Mouse (Mus musculus): ENCODE measurements around the gene Ubr2. TPM values are rescaled to one million over a fixed set of nuclear protein-coding genes. Genes with fewer than 3 reads are reported as not detected.

The Ubr2 gene
- total RNA-seq, 2 experiments from 2014 or later, result 30.9 to 42.1 TPM

GRCm38 (mm10) chr17:47008506-47008905, 1.9 kb downstream of the Ubr2 start:
- no peak for DNase-seq
- intact Hi-C loops (cut with DNase I; ENCODE audit: low total_unique reads), result no loop called here

GRCm38 (mm10) chr17:47006741-47007140, 3.6 kb downstream of the Ubr2 start:
- DNase-seq, result no peak
- intact Hi-C loops (cut with DNase I; ENCODE audit: low total_unique reads), result no loop called here

GRCm38 (mm10) chr17:47005741-47006405, 4.5 kb downstream of the Ubr2 start:
- DNase-seq, result no peak
- intact Hi-C loops (cut with DNase I; ENCODE audit: low total_unique reads), result no loop called here

- intact Hi-C loops (cut with DNase I; ENCODE audit: low total_unique reads), result no loop called here
Measured at GRCm38 (mm10) chr17:47003305-47003704, 7.1 kb downstream of the Ubr2 start.

GRCm38 (mm10) chr17:47002401-47002800, 8.0 kb downstream of the Ubr2 start:
- intact Hi-C loops (cut with DNase I; ENCODE audit: low total_unique reads), result no loop called here
- DNase-seq, result peak; percentile 56

More at GRCm38 (mm10) chr17:47003305-47003704, 7.1 kb downstream of the Ubr2 start:
- no peak for DNase-seq

GRCm38 (mm10) chr17:46998840-46999239, 11.5 kb downstream of the Ubr2 start:
- no peak for DNase-seq
- intact Hi-C loops (cut with DNase I; ENCODE audit: low total_unique reads), result no loop called here

- intact Hi-C loops (cut with DNase I; ENCODE audit: low total_unique reads), result no loop called here
- no peak for DNase-seq
Measured at GRCm38 (mm10) chr17:46996484-46996883, 13.9 kb downstream of the Ubr2 start.

GRCm38 (mm10) chr17:46995621-46996020, 14.7 kb downstream of the Ubr2 start:
- no peak for DNase-seq
- intact Hi-C loops (cut with DNase I; ENCODE audit: low total_unique reads), result no loop called here

GRCm38 (mm10) chr17:46994641-46995398, 15.5 kb downstream of the Ubr2 start:
- intact Hi-C loops (cut with DNase I; ENCODE audit: low total_unique reads), result no loop called here
- peak; percentile 32 for DNase-seq

- DNase-seq, result no peak
- intact Hi-C loops (cut with DNase I; ENCODE audit: low total_unique reads), result no loop called here
Measured at GRCm38 (mm10) chr17:46993625-46994024, 16.7 kb downstream of the Ubr2 start.

GRCm38 (mm10) chr17:46987631-46988030, 22.7 kb downstream of the Ubr2 start:
- intact Hi-C loops (cut with DNase I; ENCODE audit: low total_unique reads), result no loop called here

GRCm38 (mm10) chr17:46980050-46980449, 30.3 kb downstream of the Ubr2 start:
- intact Hi-C loops (cut with DNase I; ENCODE audit: low total_unique reads), result loop anchor here (5.0 kb wide), 1 partner anchor 33 kb away; no protein-coding TSS in a partner anchor
- no peak for DNase-seq

More at GRCm38 (mm10) chr17:46987631-46988030, 22.7 kb downstream of the Ubr2 start:
- DNase-seq, result no peak

- DNase-seq, result peak; percentile 24
- intact Hi-C loops (cut with DNase I; ENCODE audit: low total_unique reads), result no loop called here
Measured at GRCm38 (mm10) chr17:46975183-46975582, 35.2 kb downstream of the Ubr2 start.

- DNase-seq, result no peak
- intact Hi-C loops (cut with DNase I; ENCODE audit: low total_unique reads), result no loop called here
Measured at GRCm38 (mm10) chr17:46972603-46973002, 37.8 kb downstream of the Ubr2 start.

- no peak for DNase-seq
- intact Hi-C loops (cut with DNase I; ENCODE audit: low total_unique reads), result no loop called here
Measured at GRCm38 (mm10) chr17:46966892-46967291, 43.5 kb downstream of the Ubr2 start.

- no peak for DNase-seq
- intact Hi-C loops (cut with DNase I; ENCODE audit: low total_unique reads), result no loop called here
Measured at GRCm38 (mm10) chr17:46963186-46963585, 47.2 kb downstream of the Ubr2 start.

GRCm38 (mm10) chr17:46962153-46962552, 48.2 kb downstream of the Ubr2 start:
- no peak for DNase-seq

GRCm38 (mm10) chr17:46960216-46960615, 50.1 kb downstream of the Ubr2 start:
- DNase-seq, result no peak

More at GRCm38 (mm10) chr17:46962153-46962552, 48.2 kb downstream of the Ubr2 start:
- intact Hi-C loops (cut with DNase I; ENCODE audit: low total_unique reads), result no loop called here

GRCm38 (mm10) chr17:46958045-46958444, 52.3 kb downstream of the Ubr2 start:
- DNase-seq, result no peak
- intact Hi-C loops (cut with DNase I; ENCODE audit: low total_unique reads), result no loop called here

More at GRCm38 (mm10) chr17:46960216-46960615, 50.1 kb downstream of the Ubr2 start:
- intact Hi-C loops (cut with DNase I; ENCODE audit: low total_unique reads), result no loop called here

GRCm38 (mm10) chr17:46946276-46946675, 64.1 kb downstream of the Ubr2 start:
- intact Hi-C loops (cut with DNase I; ENCODE audit: low total_unique reads), result loop anchor here (5.0 kb wide), 1 partner anchor 36 kb away; no protein-coding TSS in a partner anchor
- DNase-seq, result no peak

- intact Hi-C loops (cut with DNase I; ENCODE audit: low total_unique reads), result no loop called here
- no peak for DNase-seq
Measured at GRCm38 (mm10) chr17:46942421-46942820, 67.9 kb downstream of the Ubr2 start.

All from gastrocnemius, postnatal 14 days (tissue).